Mouse (Mus musculus) induced T-regulatory cell, adult 2 months (primary cell): ENCODE data around the gene Smpd3.

ENCODE experiments used
- DNase-seq: peaks from one replicate; pipeline ENCODE4 v3.0.0-alpha.2; 2012; ENCODE audit warnings: low read depth

Smpd3 gene

DNA sequence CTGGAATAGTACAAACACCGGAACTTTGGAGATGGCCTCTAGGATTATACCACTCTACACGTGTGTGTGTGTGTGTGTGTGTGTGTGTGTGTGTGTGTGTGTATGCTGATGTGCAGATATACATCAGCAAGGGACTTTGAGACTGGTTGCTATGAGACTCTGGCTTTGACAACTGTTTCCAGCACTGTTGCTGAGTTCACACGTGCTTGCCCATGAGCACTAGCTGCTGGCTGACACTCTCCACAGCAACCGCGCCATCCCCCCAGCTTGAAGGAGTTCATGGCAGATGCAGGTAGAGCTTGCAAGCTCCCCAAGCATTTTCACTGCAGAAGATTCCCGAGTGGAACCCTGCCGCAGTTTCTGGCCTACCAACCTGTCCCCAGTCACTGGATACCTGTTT lies 48.3 kb downstream of the Smpd3 start:
- no peak for DNase-seq

DNA sequence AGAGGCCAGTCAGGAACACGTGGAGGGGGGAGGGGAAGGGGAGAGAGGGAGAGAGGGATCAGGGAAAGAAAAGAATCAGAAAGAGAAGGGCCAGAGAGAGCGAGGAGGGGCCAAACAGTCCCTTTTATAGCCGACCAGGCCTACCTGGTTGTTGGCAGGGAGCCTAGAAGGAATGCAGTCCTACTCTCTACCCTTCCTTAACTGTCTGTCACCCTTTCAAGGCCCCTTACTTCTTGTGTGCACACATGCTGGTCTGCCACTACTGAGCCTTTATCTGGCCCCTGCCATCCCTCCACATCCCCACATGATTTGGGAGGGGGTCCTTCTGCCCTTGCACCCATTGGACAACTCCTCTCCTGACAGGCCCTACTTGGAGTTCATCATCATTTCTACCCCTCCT lies 49.1 kb downstream of the Smpd3 start:
- no peak for DNase-seq

DNA sequence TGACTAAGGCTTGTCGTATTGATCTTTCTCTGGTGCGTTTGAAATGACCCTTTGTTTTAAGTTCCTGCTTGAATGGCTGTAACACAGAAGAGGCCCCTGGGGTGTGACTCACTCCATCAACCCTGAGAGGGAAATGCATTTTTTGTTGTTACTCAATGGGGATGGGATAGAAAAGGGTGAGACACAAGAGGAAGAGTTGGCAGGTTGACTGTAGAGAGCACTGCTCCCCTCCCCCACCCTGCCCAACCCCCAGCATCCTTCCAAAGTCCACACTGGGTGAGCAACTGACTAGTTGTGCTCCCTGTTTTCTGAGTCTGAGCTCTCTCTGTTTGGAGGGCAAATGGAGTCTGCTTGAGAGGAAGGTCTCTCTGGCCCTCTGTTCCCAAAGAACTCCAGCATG lies 50.3 kb downstream of the Smpd3 start:
- no peak for DNase-seq

DNA sequence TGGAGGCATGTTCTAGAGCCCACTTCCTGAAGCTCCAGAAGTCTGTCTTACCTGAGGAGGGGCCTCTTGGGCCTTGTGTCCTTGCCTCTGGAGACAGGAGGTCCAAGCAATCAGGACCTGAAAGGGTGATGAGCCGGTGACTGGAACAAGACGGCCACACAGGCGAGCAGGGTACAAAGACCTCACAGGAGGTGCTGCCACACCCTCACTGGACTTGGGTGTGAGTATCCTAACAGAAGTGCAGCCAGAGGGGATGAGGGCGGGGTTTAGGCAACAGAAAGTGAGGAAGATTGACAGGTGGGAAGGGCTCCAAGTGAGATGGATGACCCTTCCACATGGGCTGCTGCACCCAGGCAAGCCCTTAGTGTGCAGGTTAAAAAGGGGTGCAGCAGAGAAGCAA lies 56.9 kb downstream of the Smpd3 start:
- DNase-seq: no peak

DNA sequence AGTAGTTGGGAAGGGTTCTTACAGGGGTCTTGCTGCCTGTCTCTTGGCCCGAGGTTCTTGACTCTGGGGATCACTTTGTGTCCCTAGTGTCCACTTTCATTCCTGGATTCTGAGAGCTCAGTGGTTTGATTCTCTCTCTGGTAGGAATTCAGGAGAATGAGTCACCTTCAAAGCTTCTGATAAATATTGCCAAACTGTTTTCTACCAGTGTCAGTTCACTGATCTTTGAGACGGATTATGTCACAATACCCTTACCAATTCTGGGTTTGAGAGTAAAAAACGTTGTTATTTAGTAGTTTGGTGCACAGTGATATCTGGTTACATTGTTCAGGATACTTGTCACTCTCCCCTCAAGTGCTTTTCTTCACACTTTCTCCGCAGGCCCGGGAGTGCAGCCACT lies 57.6 kb downstream of the Smpd3 start:
- no peak for DNase-seq

DNA sequence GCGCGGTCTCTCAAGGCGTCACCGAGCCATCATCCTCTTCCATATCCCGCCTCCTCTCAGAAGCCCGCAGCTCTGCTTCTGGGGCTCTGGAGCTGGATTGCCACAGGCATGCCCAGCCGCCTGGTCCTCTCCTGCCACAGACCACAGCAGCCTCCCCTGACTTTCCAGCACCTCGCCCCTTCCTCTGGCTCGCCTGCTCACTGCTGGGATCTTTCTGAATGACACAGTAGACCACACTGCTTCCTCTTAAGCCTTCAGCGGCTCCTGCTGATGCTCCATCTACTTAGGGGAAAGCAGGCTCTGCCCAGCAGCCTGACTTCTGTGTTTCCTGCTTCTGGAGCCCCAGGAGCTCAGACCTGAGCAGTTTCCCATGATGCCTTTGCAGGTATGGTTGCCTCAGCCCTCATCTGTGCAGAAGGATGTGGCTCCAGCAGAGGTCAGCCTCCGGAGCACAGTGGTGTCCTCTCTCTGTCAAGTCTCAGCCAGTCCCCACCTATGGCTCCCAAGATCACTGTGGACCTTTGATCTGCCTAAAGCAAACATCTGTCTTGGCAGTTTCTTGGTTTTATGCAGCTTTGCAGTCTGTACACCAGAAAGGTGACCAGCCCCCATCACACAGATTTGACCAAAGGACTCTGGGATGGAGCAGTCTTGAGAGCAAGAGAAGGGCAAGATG lies 59.3 kb downstream of the Smpd3 start:
- no peak for DNase-seq

DNA sequence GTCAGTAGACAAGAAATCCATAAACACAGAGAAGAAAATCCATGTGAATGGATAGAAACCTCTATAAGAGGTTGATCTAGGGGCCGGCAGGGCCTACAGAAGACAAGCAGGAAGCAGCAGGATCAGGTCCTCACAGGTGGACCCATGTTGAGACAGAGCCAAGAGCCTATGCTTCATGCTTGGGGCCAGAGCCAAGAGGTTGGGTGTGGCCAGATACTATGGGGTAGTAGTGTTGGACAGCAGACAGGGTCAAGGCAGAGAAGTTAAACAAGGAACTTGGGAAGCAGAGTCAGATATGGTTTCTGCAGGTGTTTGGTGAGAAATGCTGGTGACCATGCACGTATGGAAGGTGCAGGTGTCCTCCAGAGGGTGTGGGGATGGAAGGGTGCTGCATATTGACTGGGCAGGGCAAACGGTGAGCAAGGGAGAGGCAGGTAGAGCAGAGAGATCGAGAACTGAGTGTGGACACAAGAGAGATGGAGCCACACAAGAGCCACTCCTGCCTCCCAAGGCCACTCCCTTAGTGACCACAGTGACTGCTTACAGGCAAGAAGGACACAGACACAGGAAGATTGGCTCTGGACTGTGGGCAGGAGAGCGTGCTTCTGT lies 61.0 kb downstream of the Smpd3 start:
- DNase-seq: no peak

DNA sequence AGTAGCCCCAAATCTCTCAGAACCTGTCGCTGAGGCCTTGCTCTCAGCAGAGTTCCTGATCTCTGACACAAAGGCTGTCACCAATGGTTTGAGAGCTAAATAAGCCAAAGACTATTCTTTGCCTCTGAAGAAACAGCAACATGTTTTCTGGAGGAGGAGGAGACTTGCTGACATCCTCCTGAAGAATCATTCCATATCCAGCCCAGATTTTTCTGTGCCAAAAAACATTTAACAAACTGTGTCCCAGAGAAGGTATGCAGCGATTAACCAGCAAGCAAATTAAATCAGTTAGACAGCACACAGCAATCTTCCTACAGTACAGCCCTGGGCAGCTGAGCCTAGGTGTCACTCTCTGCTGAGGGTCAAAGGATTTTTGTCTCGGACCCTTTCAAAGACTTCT lies 64.3 kb downstream of the Smpd3 start:
- no peak for DNase-seq

DNA sequence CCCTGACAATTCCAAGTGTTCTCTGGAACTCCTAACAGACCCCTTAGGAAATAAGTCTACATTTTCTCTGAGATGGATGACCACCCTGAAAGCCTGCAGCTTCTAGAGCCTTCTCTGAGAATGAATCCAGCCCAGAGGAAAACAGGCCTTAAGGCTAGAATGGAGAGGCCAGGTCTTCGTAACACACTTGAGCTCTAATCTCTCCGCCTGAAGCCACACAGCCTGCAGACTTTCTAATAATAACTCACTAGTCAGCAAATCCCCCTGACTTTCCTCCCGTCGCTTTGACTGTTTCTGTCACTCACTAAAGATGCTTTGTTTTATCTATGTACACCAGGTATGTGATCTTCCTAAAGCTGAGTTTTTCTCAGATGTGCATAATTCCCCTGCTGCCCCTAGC lies 66.4 kb downstream of the Smpd3 start:
- DNase-seq: no peak

DNA sequence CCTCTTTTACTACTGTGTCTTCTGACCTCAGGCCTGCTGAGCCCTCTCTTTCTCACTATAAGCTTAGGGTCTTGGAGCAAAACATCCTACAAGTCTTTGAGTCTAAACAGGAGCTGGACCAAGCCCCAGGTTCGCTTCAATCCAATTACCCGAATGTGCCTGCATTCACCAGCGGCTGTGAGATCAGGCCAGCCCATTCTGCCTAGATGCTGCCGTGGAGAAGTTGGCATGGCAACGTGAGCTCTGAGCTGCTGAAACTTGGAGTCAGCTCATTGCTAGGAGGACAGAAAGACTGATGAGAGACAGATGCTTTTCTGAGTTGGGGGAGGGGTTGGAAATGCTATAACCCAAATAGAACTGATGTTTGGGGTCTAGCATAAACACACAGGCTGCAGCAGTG lies 67.0 kb downstream of the Smpd3 start:
- no peak for DNase-seq

DNA sequence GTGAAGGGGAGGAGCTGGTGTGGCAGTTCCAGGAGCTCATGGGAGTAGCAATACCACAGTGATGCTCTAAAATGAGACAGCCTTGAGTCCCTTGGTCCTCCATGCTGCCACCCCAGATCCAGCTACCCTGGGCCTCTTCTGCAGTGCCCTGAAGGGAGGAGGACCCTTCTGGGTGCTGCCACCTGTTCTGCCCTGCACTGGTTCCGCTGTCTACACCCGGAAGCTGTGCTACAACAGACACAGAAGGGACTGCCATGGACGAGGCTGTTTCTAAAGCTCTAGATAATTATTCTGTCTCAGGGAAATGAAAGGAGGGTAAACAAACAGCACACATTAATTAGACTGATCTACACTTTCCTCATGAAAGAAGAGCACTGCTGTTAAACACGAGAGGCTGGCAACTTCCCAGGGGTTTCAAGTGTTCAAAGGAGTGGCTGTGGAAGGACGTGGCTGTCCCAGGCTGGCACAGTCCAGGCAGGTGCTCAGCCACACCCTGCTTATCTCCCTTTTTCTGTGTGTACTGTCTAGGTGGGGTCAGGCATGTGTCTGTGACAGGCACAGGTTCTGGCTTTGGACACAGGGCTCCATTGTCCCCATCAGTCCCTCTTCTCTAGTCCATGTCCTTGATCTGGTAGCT lies 69.0 kb downstream of the Smpd3 start:
- DNase-seq: no peak

DNA sequence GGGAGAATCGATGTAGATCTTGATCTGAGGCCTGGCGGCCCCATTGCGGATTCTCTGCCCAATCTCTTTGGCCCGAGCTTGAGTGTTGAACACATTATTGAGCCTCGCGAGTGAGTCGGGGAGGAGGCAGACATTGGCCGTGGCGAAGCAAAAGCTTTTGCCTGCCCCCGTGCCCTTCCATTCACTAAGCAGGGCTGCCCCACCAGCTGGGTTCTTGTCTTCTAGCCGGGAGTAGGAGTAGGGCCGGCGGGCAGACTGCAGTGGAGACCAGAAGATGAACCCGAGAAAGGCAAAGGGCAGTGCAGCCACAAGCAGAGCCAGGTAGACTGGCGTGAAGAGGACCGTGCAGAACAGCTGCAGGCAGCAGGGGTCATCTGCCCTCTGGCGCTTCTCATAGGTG lies 72.4 kb downstream of the Smpd3 start:
- DNase-seq: no peak

DNA sequence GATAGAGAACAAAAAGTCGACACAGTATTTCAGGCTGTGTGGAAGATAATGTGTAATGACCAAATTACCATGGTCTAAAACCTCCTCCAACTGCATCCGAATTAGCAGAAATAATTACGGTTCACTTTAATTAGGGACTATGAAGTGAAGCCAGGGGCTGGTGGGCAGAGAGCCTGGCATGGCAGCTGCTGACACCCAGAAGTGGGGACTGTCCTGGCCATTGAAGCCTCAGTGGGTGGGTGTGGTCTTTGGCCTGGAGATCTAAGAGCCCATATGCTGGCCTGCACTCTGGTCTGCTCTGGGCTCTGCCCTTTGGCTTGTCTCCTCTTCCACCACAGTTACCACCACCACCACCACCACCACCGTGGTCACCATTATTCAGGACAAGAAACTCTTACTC lies 73.9 kb downstream of the Smpd3 start:
- no peak for DNase-seq

DNA sequence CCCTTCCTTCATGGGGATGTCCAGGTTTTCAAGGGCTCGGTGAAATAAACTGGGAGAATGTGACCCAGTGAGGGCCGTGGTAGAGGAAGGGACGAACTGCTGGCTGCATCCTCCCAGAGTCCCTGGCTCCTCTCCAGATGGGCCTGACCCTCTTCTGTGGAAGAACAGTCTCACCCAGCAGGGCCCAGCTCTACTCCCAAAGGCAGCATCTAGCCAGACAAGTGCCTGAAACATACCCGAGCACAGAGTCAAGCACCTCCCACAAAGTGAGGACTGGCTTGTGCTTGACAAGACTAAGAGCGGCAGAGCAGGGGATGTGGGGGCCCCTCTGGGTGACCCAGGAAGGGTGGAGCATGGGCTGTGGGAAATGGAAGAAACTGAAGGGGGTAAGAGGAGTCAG lies 75.4 kb downstream of the Smpd3 start:
- DNase-seq: no peak

DNA sequence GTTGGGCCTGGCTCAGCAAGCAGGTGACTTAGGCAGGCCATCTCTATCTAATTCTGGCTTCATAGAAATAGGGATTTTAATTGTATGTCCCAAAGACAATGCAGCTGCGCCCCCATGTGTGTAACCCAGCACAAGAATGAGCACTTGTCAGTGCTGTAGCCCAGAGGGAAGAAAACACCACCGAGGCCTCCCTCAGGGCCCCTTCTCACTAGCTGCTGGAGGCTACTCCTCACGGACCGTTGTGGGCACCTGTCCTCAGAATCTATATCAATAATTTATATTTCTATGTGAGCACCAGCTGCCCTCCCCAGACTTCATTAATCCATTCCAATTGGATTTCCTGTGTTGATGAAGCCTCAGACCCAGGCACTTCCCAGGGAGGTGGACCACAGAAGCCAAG lies 76.9 kb downstream of the Smpd3 start:
- DNase-seq: no peak

DNA sequence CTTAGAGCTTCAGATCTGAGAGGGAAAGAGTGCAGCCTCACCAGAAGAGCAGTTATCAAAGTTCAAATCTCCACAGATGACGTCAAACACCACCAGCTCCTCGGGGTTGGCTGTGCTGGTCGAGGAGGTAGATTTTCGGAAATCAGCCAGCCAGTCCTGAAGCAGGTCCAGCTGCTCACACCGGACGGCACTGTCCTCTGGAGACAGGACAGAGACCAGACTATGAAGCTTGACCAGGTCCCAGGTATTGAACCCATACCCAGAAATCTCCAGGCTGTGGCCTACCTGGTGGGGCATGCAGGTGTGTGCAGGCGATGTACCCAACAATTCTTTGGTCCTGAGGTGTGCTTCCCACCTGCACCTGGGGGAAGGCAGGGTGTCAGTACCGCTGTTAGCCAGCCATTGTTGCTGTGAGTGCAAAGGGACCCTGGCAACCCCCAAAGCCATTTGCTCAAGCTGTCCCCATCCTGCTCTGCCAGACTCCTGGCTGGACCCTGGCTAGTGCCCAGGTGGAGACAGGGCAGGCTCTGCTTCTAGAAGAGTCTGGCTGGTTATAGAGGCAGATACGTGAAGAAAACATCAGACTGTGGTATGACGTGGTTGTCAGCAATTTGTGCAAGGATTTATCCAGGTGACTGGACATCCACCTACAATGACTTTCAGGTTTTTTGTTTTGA lies 78.1 kb downstream of the Smpd3 start:
- DNase-seq: peak; percentile 49

DNA sequence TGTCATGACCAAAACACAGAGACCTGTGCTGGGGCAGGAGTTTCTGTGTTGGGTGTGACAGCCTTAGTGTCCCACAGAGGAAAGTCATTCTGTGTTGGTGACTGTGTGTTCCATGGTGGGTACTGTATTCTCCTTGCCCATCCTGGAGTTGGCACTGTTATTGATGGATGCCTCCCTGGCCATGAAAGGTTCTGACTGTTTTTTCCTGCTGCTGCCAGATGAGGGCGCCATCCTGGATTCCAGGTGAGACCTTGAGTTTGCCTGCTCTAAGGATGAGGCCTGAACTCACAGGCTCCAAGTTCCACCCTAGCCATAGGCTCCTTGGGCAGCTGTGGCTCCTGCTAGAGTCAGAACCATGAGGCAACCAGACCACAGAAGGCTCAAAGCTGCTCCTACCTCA lies 79.6 kb downstream of the Smpd3 start:
- DNase-seq: peak; percentile 43

DNA sequence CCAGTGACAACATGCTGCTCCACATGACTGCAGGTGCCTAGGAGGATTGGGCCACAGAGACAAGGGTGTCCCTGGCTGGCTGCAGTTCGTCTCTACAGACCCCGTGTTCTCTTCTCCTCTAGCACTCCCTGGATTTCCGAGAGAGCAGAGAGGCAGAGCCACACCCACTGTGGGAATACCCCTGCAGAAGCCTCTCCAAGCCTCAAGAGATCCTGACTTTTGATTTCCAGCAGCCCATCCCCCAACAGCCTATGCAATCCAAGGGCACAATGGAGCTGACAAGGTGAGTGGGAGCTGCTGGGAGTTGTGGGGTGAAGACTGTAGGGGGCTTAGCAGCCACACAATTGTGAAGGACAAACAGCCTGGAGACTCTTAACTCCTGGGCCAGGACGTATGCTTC lies 87.6 kb downstream of the Smpd3 start:
- DNase-seq: no peak

DNA sequence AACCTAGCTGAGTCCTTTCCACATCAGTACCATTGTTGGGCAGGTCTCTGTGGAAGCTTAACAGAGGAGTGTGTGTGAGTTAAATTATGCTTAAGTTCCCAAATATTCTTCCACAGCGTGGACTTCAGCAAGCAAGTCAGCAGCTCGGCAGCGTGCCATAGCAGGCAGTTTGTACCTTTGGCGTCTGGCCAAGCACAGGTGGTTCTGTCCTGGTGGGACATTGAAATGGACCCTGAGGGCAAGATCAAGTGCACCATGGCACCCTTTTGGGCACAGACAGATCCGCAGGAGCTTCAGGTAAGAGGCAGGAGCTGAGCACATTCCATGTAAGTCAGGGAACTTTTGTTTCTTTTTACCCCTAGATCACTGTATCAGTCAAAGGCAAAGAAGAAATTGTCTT lies 100.7 kb downstream of the Smpd3 start:
- no peak for DNase-seq

DNA sequence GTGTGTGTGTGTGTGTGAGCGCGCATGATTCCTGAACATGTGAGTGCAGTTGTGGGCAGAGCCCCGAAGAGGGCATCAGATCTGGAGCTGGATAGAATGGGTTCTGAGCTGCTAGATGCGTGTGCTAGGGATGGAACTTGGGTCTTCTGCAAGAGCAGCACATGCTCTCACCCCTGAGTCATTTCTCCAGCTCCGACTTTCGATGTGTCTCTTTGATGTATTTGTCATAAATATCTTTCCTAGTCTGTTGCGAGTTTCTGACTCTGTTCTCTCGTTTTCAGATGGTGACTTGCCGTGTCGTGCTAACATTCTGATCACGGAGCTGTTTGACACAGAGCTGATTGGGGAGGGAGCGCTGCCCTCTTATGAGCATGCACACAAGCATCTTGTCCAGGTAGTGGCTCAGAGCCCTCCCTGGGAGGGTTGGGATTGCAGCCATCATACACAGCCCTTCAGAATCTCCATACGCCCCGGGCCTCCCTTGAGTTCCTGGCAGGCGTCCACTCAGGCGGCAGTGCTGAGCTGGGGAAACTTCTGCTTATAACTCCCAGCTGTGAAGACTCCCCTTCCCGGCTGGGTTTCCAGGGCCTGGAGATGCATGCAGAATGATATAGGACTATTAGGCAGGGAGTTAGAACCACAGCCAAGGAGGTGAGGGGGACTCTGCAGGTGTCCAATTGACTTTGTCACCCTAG lies 103.1 kb downstream of the Smpd3 start:
- DNase-seq: no peak

DNA sequence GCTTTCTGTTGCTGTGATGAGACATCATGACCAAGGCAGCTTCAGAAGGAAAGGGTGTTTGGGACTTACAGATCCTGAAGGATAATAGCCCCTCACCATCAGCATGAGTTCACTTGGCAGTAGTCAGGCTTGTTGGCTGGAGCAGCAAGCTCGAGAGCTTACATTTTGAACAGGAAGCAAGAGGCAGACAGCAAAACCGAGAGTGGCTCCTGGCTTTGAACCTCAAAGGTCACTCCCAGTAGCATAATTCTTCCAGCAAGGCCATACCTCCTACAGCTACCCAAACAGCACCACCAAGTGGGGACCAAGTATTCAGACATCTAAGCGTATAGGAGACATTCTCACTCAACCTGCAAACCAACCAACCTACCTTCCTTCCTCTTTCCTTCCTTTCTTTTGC lies 105.0 kb downstream of the Smpd3 start:
- peak; percentile 44 for DNase-seq

DNA sequence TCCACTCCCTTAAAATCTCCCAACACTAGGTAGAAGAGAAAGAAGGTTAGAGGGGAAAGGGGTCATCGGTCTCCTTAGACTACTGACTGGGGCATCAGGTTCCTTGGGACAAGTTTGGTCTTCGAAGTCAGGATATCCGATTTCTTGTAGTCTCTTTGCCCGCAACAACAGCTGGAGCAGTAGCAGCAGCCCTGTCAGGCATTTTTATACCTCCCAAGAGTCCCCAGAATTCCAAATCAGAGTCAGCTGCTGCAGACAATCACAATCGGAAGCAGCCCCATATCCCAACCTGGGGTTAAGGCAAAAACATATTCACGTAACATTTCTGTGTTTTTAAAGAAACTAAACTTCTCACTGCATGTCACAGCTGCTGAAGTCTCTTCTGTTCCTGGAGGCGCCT lies 106.3 kb downstream of the Smpd3 start:
- DNase-seq: no peak

DNA sequence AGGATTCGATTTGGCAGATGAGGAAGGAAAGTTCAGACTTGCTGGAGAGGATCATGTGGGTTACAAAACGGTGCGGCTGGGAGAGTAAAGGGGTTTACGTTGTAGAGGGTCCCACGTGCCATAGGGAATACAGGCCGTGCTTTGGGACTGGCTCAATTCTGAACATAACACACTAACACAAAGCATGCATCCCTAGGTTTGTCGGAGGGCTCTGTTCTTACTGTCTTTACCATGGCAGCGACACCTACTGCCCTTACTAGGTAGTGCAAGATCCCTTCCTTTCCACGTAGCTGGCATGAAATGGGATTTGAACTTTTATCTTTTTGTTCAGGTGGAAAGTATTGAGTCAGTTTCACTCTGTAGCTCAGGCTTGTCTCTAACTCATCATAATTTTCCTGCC lies 111.2 kb downstream of the Smpd3 start:
- DNase-seq: peak; percentile 79
